8 mouse cellular contexts compared by ENCODE assay signal in genomic region chr4:119295134-119295453, GRCm38 (mm10). TPM values are rescaled to one million over a fixed set of nuclear protein-coding genes. Genes with fewer than 3 reads are reported as not detected.
DNase-seq lines count a peak whose midpoint lies in the region; ATAC-seq and TF ChIP-seq lines count a peak whose summit lies in the region.

No protein-coding gene starts in this region.

- H3K27me3 ChIP-seq in kidney, embryonic 16.5 days (ENCODE audit: insufficient read depth, low read length): no peaks in the 10 kb centered on the region
- no peaks in the 10 kb centered on the region for H3K27me3 ChIP-seq in hindbrain, embryonic 15.5 days
- H3K27me3 ChIP-seq in midbrain, postnatal 0 days (ENCODE audit: insufficient read depth, low read length): no peaks in the 10 kb centered on the region

- H3K4me1 ChIP-seq in kidney, embryonic 16.5 days (ENCODE audit: insufficient read depth, low read length): peaks cover 24% of the 10 kb centered on the region
- H3K4me1 ChIP-seq in cortical plate, adult 2 months (ENCODE audit: control insufficient read depth, insufficient read depth, low read length): peaks cover 3% of the 10 kb centered on the region; the same call in 1 of the 2 replicates
- H3K4me1 ChIP-seq in hindbrain, embryonic 15.5 days (replicated peaks): peaks cover 31% of the 10 kb centered on the region
- no peaks in the 10 kb centered on the region; the same call in 1 of the 2 replicates for H3K4me1 ChIP-seq in midbrain, postnatal 0 days (ENCODE audit: insufficient read depth, low read length)

- H3K9ac ChIP-seq in kidney, embryonic 16.5 days (replicated peaks; ENCODE audit: low read length): peak overlapping the region; percentile 80
- H3K9ac ChIP-seq in hindbrain, embryonic 15.5 days: peak overlapping the region; percentile 92
- peak overlapping the region; percentile 86 for H3K9ac ChIP-seq in midbrain, postnatal 0 days (replicated peaks; ENCODE audit: low read length, poor library complexity, severe bottlenecking)

- 5% methylated on average over 6 of the region's 6 CpGs for WGBS in kidney, embryonic 16.5 days
- WGBS in hindbrain, embryonic 15.5 days: 6% methylated on average over 6 of the region's 6 CpGs
- 4% methylated on average over 6 of the region's 6 CpGs for WGBS in midbrain, postnatal 0 days

- peak overlapping the region; percentile 91 for H3K27ac ChIP-seq in kidney, embryonic 16.5 days (ENCODE audit: low read length)
- H3K27ac ChIP-seq in cortical plate, adult 2 months (ENCODE audit: insufficient read depth, low read length): peak overlapping the region; percentile 88; the same call in 1 of the 2 replicates
- peak overlapping the region; percentile 97 for H3K27ac ChIP-seq in hindbrain, embryonic 15.5 days (replicated peaks)
- H3K27ac ChIP-seq in midbrain, postnatal 0 days (ENCODE audit: low read depth, low read length): peak overlapping the region; percentile 93

- no peak for DNase-seq in kidney, adult 8-10 months
- DNase-seq in midbrain, postnatal 0 days (ENCODE audit: low spot score): no peak
- no peak for DNase-seq in gastrocnemius, adult 18-20 months (ENCODE audit: low spot score)
- DNase-seq in ovary, postnatal 14 days (ENCODE audit: low spot score): no peak

- H3K36me3 ChIP-seq in kidney, embryonic 16.5 days (ENCODE audit: insufficient read depth, low read length): peaks cover 4% of the 10 kb centered on the region; the same call in 1 of the 2 replicates
- no peaks in the 10 kb centered on the region for H3K36me3 ChIP-seq in hindbrain, embryonic 15.5 days
- H3K36me3 ChIP-seq in midbrain, postnatal 0 days (ENCODE audit: insufficient read depth, low read length): no peaks in the 10 kb centered on the region

- H3K4me3 ChIP-seq in kidney, embryonic 16.5 days (ENCODE audit: low read length): peak overlapping the region; percentile 99
- peak overlapping the region; percentile 87 for H3K4me3 ChIP-seq in cortical plate, adult 2 months (ENCODE audit: insufficient read depth, low read length)
- peak overlapping the region; percentile 79 for H3K4me3 ChIP-seq in hindbrain, embryonic 15.5 days
- H3K4me3 ChIP-seq in midbrain, postnatal 0 days (ENCODE audit: low read depth, low read length): peak overlapping the region; percentile 92

- H3K4me2 ChIP-seq in kidney, embryonic 16.5 days (replicated peaks; ENCODE audit: low read depth, low read length): peak overlapping the region; percentile 72
- H3K4me2 ChIP-seq in hindbrain, embryonic 15.5 days: peak overlapping the region; percentile 59
- peak overlapping the region; percentile 60 for H3K4me2 ChIP-seq in midbrain, postnatal 0 days (ENCODE audit: low read depth, low read length, poor library complexity, severe bottlenecking)

- no peak for ATAC-seq in kidney, embryonic 16.5 days (ENCODE audit: low FRiP score, low TSS enrichment)
- no peak for ATAC-seq in hindbrain, embryonic 15.5 days (ENCODE audit: low FRiP score, low read depth)
- ATAC-seq in midbrain, postnatal 0 days (ENCODE audit: low FRiP score): no peak
- ATAC-seq in cerebellum, adult (ENCODE audit: insufficient number of reproducible peaks, low FRiP score, low TSS enrichment): no peak

- H3K9me3 ChIP-seq in kidney, embryonic 16.5 days (ENCODE audit: low read length): no peaks in the 10 kb centered on the region
- no peaks in the 10 kb centered on the region for H3K9me3 ChIP-seq in hindbrain, embryonic 15.5 days
- H3K9me3 ChIP-seq in midbrain, postnatal 0 days (ENCODE audit: low read length): no peaks in the 10 kb centered on the region

- no peak for TF ChIP-seq POLR2A in cortical plate, adult 2 months (IDR thresholded peaks at IDR 0.05; ENCODE audit: extremely low read depth, insufficient read depth, low read length)

- TF ChIP-seq CTCF in cortical plate, adult 2 months (IDR thresholded peaks at IDR 0.05; ENCODE audit: extremely low read depth, insufficient read depth, low read length): no peak
- no peak for TF ChIP-seq CTCF in midbrain, postnatal 0 days (IDR thresholded peaks at IDR 0.05)

RNA-seq across cellular contexts. Expression of gene Ybx1, which starts 0.7 kb away (rescaled TPM):
- polyA plus RNA-seq in kidney, embryonic 16.5 days (2015; fragmentation: Nextera tagmentation; extraction: Ambion mirVana): 494 and 555 TPM in 2 replicates
- 226 and 233 TPM in 2 replicates for polyA plus RNA-seq in cortical plate, adult 2 months (2012; rRNA removed)
- polyA plus RNA-seq in hindbrain, embryonic 15.5 days (2015; fragmentation: Nextera tagmentation; extraction: Ambion mirVana): 891 and 932 TPM in 2 replicates
- total RNA-seq in midbrain, postnatal 0 days (2014; rRNA removed): 678 and 724 TPM in 2 replicates
- polyA plus RNA-seq in midbrain, postnatal 0 days (2015; fragmentation: Nextera tagmentation; extraction: Ambion mirVana): 971 and 1,006 TPM in 2 replicates
- 100 to 1,000 TPM; 659 to 760 TPM for total RNA-seq in gastrocnemius, adult 18-20 months (2021)

RNA-seq across cellular contexts. Expression of gene Ppih, which starts 25.3 kb away (rescaled TPM):
- 88.6 and 93.5 TPM in 2 replicates for polyA plus RNA-seq in kidney, embryonic 16.5 days (2015; fragmentation: Nextera tagmentation; extraction: Ambion mirVana)
- 21.6 and 24.5 TPM in 2 replicates for polyA plus RNA-seq in cortical plate, adult 2 months (2012; rRNA removed)
- polyA plus RNA-seq in hindbrain, embryonic 15.5 days (2015; fragmentation: Nextera tagmentation; extraction: Ambion mirVana): 44.8 and 51.2 TPM in 2 replicates
- total RNA-seq in midbrain, postnatal 0 days (2014; rRNA removed): 22.8 and 30.3 TPM in 2 replicates
- polyA plus RNA-seq in midbrain, postnatal 0 days (2015; fragmentation: Nextera tagmentation; extraction: Ambion mirVana): 42.7 and 44.3 TPM in 2 replicates
- 1 to 10 TPM; 7.9 to 8.8 TPM for total RNA-seq in gastrocnemius, adult 18-20 months (2021)

RNA-seq across cellular contexts. Expression of gene Cldn19, which starts 39.9 kb away (rescaled TPM):
- polyA plus RNA-seq in kidney, embryonic 16.5 days (2015; fragmentation: Nextera tagmentation; extraction: Ambion mirVana): 22.4 and 24.4 TPM in 2 replicates
- polyA plus RNA-seq in cortical plate, adult 2 months (2012; rRNA removed): 0.32 and 0.58 TPM in 2 replicates
- 0.80 and 1.2 TPM in 2 replicates for polyA plus RNA-seq in hindbrain, embryonic 15.5 days (2015; fragmentation: Nextera tagmentation; extraction: Ambion mirVana)
- total RNA-seq in midbrain, postnatal 0 days (2014; rRNA removed): 2.7 and 4.5 TPM in 2 replicates
- polyA plus RNA-seq in midbrain, postnatal 0 days (2015; fragmentation: Nextera tagmentation; extraction: Ambion mirVana): 0.75 and 0.77 TPM in 2 replicates
- total RNA-seq in gastrocnemius, adult 18-20 months (2021): 1 to 10 TPM; 1.3 to 1.9 TPM

Comparison
In these comparisons a context has a peak if more than half of its experiments do, and no peak if none do; other contexts are left out.
1. RNA of gene Cldn19, which starts 39.9 kb away (polyA plus RNA-seq): 22.4 to 24.4 TPM in kidney, embryonic 16.5 days; 0.80 to 1.2 TPM in hindbrain, embryonic 15.5 days, 0.75 to 0.77 TPM in midbrain, postnatal 0 days and 0.32 to 0.58 TPM in cortical plate, adult 2 months; every median in the first group is over 10 times any median in the second.
2. Peak in every context shown above with its lines, with median percentiles within 50 percentile points of each other: H3K27ac ChIP-seq, H3K4me2 ChIP-seq, H3K4me3 ChIP-seq and H3K9ac ChIP-seq.